Mouse (Mus musculus): ENCODE results near the gene Rnf43.

Gene Rnf43

GRCm38 (mm10) chr11:87678545-87678944 lies 16.0 kb downstream of the Rnf43 start:
- no peak for DNase-seq

GRCm38 (mm10) chr11:87678976-87679375 lies 16.5 kb downstream of the Rnf43 start:
- DNase-seq: no peak

- DNase-seq: no peak
Observed at GRCm38 (mm10) chr11:87680786-87681185, 18.3 kb downstream of the Rnf43 start.

GRCm38 (mm10) chr11:87682096-87682495 lies 19.6 kb downstream of the Rnf43 start:
- no peak for DNase-seq

GRCm38 (mm10) chr11:87682838-87683571 lies 20.5 kb downstream of the Rnf43 start:
- DNase-seq: peak; percentile 32

- no peak for DNase-seq
Observed at GRCm38 (mm10) chr11:87686407-87686806, 23.9 kb downstream of the Rnf43 start.

GRCm38 (mm10) chr11:87687246-87688225 lies 25.0 kb downstream of the Rnf43 start:
- DNase-seq: no peak

- no peak for DNase-seq
Observed at GRCm38 (mm10) chr11:87688478-87689203, 26.1 kb downstream of the Rnf43 start.

- peak; percentile 86 for DNase-seq
Observed at GRCm38 (mm10) chr11:87689402-87689808, 26.9 kb downstream of the Rnf43 start.

GRCm38 (mm10) chr11:87690054-87690740 lies 27.7 kb downstream of the Rnf43 start:
- no peak for DNase-seq

- DNase-seq: no peak
Observed at GRCm38 (mm10) chr11:87697131-87697682, 34.7 kb downstream of the Rnf43 start.

- no peak for DNase-seq
Observed at GRCm38 (mm10) chr11:87698126-87698525, 35.6 kb downstream of the Rnf43 start.

GRCm38 (mm10) chr11:87701108-87701507 lies 38.6 kb downstream of the Rnf43 start:
- DNase-seq: no peak

GRCm38 (mm10) chr11:87701877-87702620 lies 39.5 kb downstream of the Rnf43 start:
- no peak for DNase-seq

GRCm38 (mm10) chr11:87703654-87704053 lies 41.1 kb downstream of the Rnf43 start:
- no peak for DNase-seq

GRCm38 (mm10) chr11:87704289-87704688 lies 41.8 kb downstream of the Rnf43 start:
- peak; percentile 66 for DNase-seq

- no peak for DNase-seq
Observed at GRCm38 (mm10) chr11:87707570-87707969, 45.0 kb downstream of the Rnf43 start.

- no peak for DNase-seq
Observed at GRCm38 (mm10) chr11:87708979-87709378, 46.5 kb downstream of the Rnf43 start.

GRCm38 (mm10) chr11:87709513-87710261 lies 47.2 kb downstream of the Rnf43 start:
- DNase-seq: peak; percentile 83

GRCm38 (mm10) chr11:87710262-87710615 lies 47.7 kb downstream of the Rnf43 start:
- no peak for DNase-seq

- no peak for DNase-seq
Observed at GRCm38 (mm10) chr11:87712188-87712587, 49.7 kb downstream of the Rnf43 start.
